Mouse (Mus musculus) neural tube, embryonic 11.5 days (tissue): ENCODE measurements around the gene Map7. TPM values are rescaled to one million over a fixed set of nuclear protein-coding genes. Genes with fewer than 3 reads are reported as not detected.

Experiments
- ATAC-seq: fragments of 200-750 bp; cut with Nextera tagmentation; 2 replicates; pipeline ENCODE4 v1.8.0; 2017; ENCODE audit warnings: moderate number of reproducible peaks, mild to moderate bottlenecking, moderate TSS enrichment, moderate library complexity; ENCODE audit not compliant: insufficient read depth, low FRiP score, low TSS enrichment
- DNase-seq: peaks from one replicate; pipeline ENCODE4 v3.0.0-alpha.2; 2015; ENCODE audit warnings: low spot score
- H3K27ac ChIP-seq: fragments of 300-500 bp; sonication (generic); 2 replicates; pipeline ENCODE4 v1.5.1; 2014; ENCODE audit warnings: low read depth, mild to moderate bottlenecking, low read length
- H3K27me3 ChIP-seq: fragments of 300-500 bp; sonication (generic); 2 replicates; pipeline ENCODE4 v1.6.1; 2014; ENCODE audit warnings: mild to moderate bottlenecking, low read length, mixed read lengths; ENCODE audit not compliant: control insufficient read depth, insufficient read depth
- H3K36me3 ChIP-seq: fragments of 300-500 bp; sonication (generic); 2 replicates; pipeline ENCODE4 v1.6.1; 2014; ENCODE audit warnings: mild to moderate bottlenecking, low read length, moderate library complexity, mixed read lengths; ENCODE audit not compliant: control insufficient read depth, insufficient read depth
- H3K4me1 ChIP-seq: fragments of 300-500 bp; sonication (generic); 2 replicates; pipeline ENCODE4 v1.6.1; 2014; ENCODE audit warnings: low read length, mixed read lengths; ENCODE audit not compliant: control insufficient read depth, insufficient read depth
- H3K4me2 ChIP-seq: fragments of 300-500 bp; sonication (generic); 2 replicates; pipeline ENCODE4 v1.6.1; 2014; ENCODE audit warnings: low read depth, mild to moderate bottlenecking, moderate library complexity
- H3K4me3 ChIP-seq: fragments of 300-500 bp; sonication (generic); 2 replicates; pipeline ENCODE4 v1.5.1; 2014; ENCODE audit warnings: low read depth, low read length
- H3K9ac ChIP-seq: fragments of 300-500 bp; sonication (generic); 2 replicates; pipeline ENCODE4 v1.6.1; 2014; ENCODE audit warnings: mild to moderate bottlenecking, low read length
- H3K9me3 ChIP-seq: fragments of 300-500 bp; sonication (generic); 2 replicates; pipeline ENCODE4 v1.6.1; 2016; ENCODE audit warnings: low read length; ENCODE audit not compliant: control insufficient read depth
- WGBS: fragments of 180-500 bp; shearing (Covaris S2); extraction: QIAGEN DNeasy Blood & Tissue Kit; methylation state at CpG from one replicate; pipeline ENCODE4 v1.1.7; 2014; 5-methylcytosine and 5-hydroxymethylcytosine counted together
- polyA plus RNA-seq: library from polyadenylated mRNA; unstranded; fragments of >200 nt; fragmentation: Nextera tagmentation; extraction: Ambion mirVana; gene quantifications from 2 replicates; pipeline ENCODE4 v1.2.1, GENCODE M21; 2014

Gene Map7
- polyA plus RNA-seq, 1 experiment from 2014 or later = 5.4 TPM

DNA sequence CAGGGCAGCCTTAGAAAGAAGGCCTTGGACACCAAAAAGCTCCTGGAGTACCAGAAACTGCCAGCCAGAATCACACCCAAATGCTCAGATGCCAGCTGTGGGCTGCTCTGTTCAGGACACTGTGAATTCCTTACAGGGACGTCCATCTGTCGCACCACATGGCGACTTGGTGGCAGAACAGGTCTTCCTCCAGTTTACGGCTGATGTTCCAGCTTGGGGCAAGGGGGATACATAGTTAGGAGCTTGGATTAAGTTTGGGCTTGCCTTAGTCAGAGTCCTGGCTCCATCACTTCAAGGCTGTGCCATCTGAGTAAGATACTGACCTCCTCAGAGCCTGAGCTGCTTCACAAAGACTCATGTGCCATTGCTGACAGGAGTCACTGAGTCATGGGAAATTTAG is 26.3 kb upstream of the Map7 start:
- H3K4me2 ChIP-seq = no peak overlapping the region
- no peak overlapping the region for H3K4me3 ChIP-seq
- ATAC-seq (no peak), DNase-seq (no peak)
- no peaks in the 10 kb centered on the region for H3K9me3 ChIP-seq
- no peaks in the 10 kb centered on the region for H3K4me1 ChIP-seq
- no peaks in the 10 kb centered on the region for H3K36me3 ChIP-seq
- H3K27ac ChIP-seq = no peak overlapping the region
- no peak overlapping the region for H3K9ac ChIP-seq
- H3K27me3 ChIP-seq = no peaks in the 10 kb centered on the region
- 89% methylated on average over 4 of the region's 4 CpGs for WGBS

GRCm38 (mm10) chr10:20123401-20123800 is 24.9 kb upstream of the Map7 start:
- H3K9me3 ChIP-seq = no peaks in the 10 kb centered on the region
- H3K4me2 ChIP-seq = no peak overlapping the region
- WGBS = 57% methylated on average over 9 of the region's 9 CpGs
- DNase-seq (no peak), ATAC-seq (no peak)
- H3K9ac ChIP-seq = no peak overlapping the region
- H3K4me1 ChIP-seq = no peaks in the 10 kb centered on the region
- H3K27me3 ChIP-seq = no peaks in the 10 kb centered on the region
- no peak overlapping the region for H3K27ac ChIP-seq
- no peaks in the 10 kb centered on the region for H3K36me3 ChIP-seq
- H3K4me3 ChIP-seq = no peak overlapping the region

GRCm38 (mm10) chr10:20124576-20124975 is 23.7 kb upstream of the Map7 start:
- no peak for ATAC-seq
- Histone ChIP-seq H3K9ac (no peak overlapping the region), H3K9me3 (no peaks in the 10 kb centered on the region), H3K4me1 (no peaks in the 10 kb centered on the region), H3K4me2 (no peak overlapping the region), H3K27ac (no peak overlapping the region), H3K27me3 (no peaks in the 10 kb centered on the region), H3K4me3 (no peak overlapping the region), H3K36me3 (no peaks in the 10 kb centered on the region)
- DNase-seq = no peak
- 91% methylated on average over 12 of the region's 12 CpGs for WGBS

DNA sequence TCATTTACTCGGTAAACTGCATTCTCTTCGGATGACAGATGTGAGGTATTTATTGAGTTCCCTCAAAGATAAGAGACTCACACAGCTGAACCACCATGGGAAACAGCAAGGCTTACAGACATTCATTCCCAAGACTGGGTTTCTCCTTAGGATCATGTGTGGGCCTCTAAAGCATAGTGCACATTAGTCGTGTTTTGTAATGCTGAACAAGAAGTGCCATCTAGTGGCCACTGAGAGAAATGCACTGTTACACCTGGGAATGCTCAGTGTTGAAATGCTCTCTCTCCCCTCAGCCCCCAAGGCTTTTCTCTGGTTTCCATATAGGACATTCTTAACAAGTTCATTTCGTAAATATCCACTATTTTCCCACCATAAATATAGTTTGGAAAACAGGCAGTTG is 23.0 kb upstream of the Map7 start:
- H3K9me3 ChIP-seq = no peaks in the 10 kb centered on the region
- no peak overlapping the region for H3K9ac ChIP-seq
- no peak overlapping the region for H3K4me3 ChIP-seq
- H3K27ac ChIP-seq = no peak overlapping the region
- WGBS = 51% methylated on average over 4 of the region's 4 CpGs
- DNase-seq = peak; percentile 67
- no peaks in the 10 kb centered on the region for H3K36me3 ChIP-seq
- no peaks in the 10 kb centered on the region for H3K4me1 ChIP-seq
- no peaks in the 10 kb centered on the region for H3K27me3 ChIP-seq
- H3K4me2 ChIP-seq = no peak overlapping the region
- ATAC-seq = no peak

DNA sequence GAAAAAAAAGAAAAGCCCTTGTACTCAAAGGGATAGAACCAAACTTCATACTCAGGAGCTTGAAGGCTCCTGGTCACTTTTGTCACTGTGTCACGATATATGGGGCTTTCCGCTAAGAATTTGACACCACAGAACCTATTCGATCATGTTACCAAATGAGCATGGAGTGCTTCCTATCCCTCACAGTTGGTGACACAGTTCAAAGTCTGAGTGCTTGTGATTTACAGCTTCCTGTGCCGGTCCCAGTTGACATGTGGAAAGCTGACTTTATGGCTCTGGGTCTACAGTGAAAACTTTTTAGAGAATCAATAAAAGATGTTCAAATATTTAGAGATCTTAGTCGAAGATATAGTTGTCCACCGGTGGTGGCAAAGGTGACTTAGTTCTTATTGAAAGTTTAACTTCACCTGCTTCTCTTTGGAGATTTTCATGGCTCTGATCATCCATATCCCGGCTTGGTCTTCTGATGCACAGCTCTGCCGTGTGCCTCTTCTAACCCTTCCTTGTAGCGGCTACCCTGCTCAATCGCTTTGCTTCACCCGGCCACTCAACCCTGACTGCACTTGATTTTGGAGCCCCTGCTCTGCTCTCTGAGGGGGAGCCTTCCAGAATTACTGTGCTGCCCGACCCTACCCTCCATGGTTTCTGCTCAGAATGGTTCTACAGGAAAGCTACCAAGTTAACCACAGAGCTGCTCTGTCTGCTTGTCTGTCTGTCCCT is 15.2 kb upstream of the Map7 start:
- Histone ChIP-seq H3K9me3 (no peaks in the 10 kb centered on the region), H3K36me3 (no peaks in the 10 kb centered on the region), H3K4me3 (no peak overlapping the region), H3K4me2 (no peak overlapping the region), H3K4me1 (no peaks in the 10 kb centered on the region), H3K9ac (no peak overlapping the region), H3K27ac (no peak overlapping the region), H3K27me3 (no peaks in the 10 kb centered on the region)
- ATAC-seq (no peak), DNase-seq (no peak)
- WGBS = 75% methylated on average over 12 of the region's 12 CpGs

GRCm38 (mm10) chr10:20135350-20136058 is 12.8 kb upstream of the Map7 start:
- H3K27ac ChIP-seq = no peak overlapping the region
- ATAC-seq (no peak), DNase-seq (no peak)
- H3K4me1 ChIP-seq = no peaks in the 10 kb centered on the region
- H3K27me3 ChIP-seq = no peaks in the 10 kb centered on the region
- 83% methylated on average over 15 of the region's 15 CpGs for WGBS
- no peak overlapping the region for H3K4me2 ChIP-seq
- H3K36me3 ChIP-seq = no peaks in the 10 kb centered on the region
- H3K4me3 ChIP-seq = no peak overlapping the region
- H3K9me3 ChIP-seq = no peaks in the 10 kb centered on the region
- H3K9ac ChIP-seq = no peak overlapping the region

- H3K4me2 ChIP-seq = no peak overlapping the region
- no peaks in the 10 kb centered on the region for H3K36me3 ChIP-seq
- 90% methylated on average over 1 of the region's 1 CpGs for WGBS
- ATAC-seq (no peak), DNase-seq (no peak)
- no peaks in the 10 kb centered on the region for H3K27me3 ChIP-seq
- no peak overlapping the region for H3K27ac ChIP-seq
- no peak overlapping the region for H3K4me3 ChIP-seq
- H3K4me1 ChIP-seq = no peaks in the 10 kb centered on the region
- H3K9me3 ChIP-seq = no peaks in the 10 kb centered on the region
- no peak overlapping the region for H3K9ac ChIP-seq
Observed at GRCm38 (mm10) chr10:20136505-20136904, 11.8 kb upstream of the Map7 start.

- H3K27ac ChIP-seq = no peak overlapping the region
- H3K9me3 ChIP-seq = no peaks in the 10 kb centered on the region
- no peak overlapping the region for H3K4me3 ChIP-seq
- H3K9ac ChIP-seq = no peak overlapping the region
- H3K4me2 ChIP-seq = no peak overlapping the region
- H3K36me3 ChIP-seq = no peaks in the 10 kb centered on the region
- H3K4me1 ChIP-seq = no peaks in the 10 kb centered on the region
- no peaks in the 10 kb centered on the region for H3K27me3 ChIP-seq
- ATAC-seq = no peak
- no peak for DNase-seq
- 59% methylated on average over 17 of the region's 17 CpGs for whole genome bisulfite sequencing
Observed at GRCm38 (mm10) chr10:20141376-20141775, 6.9 kb upstream of the Map7 start.

- Histone ChIP-seq H3K4me1 (peaks cover 6% of the 10 kb centered on the region; the same call in 1 of the 2 replicates), H3K27ac (no peak overlapping the region), H3K4me2 (peak overlapping the region; percentile 95), H3K9me3 (no peaks in the 10 kb centered on the region), H3K27me3 (peaks cover 30% of the 10 kb centered on the region), H3K36me3 (no peaks in the 10 kb centered on the region), H3K9ac (peak overlapping the region; percentile 58), H3K4me3 (peak overlapping the region; percentile 72)
- DNase-seq (peak; percentile 52), ATAC-seq (peak; percentile 64)
- under 1% methylated on average over 47 of the region's 58 CpGs for WGBS
Observed at GRCm38 (mm10) chr10:20148773-20149120, 476 bp downstream of the Map7 start.
